Mouse (Mus musculus) monocyte, adult 2 months (primary cell): Measurements from ENCODE around the gene Gabpa.

ENCODE experiments used
- DNase-seq, 2 experiments: peaks; one replicate each; pipeline ENCODE4 v3.0.0; 2022; ENCODE audit warnings: low spot score in 2 of 2, low read depth in 1 of 2

Gabpa gene

GRCm38 (mm10) chr16:84853492-84853891 is 18.8 kb downstream of the Gabpa start:
- no peak for DNase-seq

DNA sequence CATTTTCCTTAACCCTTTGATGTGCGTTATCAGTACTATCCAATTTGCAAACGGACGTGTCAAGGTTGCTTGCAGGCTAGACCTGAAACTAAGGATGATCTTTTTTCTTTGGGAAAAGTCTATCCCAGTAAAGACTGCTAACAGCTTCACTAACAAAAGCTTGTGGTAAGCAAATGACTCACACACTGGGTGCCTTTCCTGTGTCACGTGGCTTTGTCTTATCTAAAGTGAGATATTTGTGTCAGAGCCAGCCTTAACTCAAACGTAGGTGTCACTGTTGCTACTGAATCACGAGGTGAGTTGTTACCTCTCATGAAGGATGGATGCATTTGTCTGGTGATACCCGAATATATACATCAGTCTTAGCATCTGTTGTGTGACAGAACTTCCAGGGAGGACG is 29.9 kb downstream of the Gabpa start:
- no peak for DNase-seq

GRCm38 (mm10) chr16:84873805-84874204 is 39.1 kb downstream of the Gabpa start:
- DNase-seq: no peak

GRCm38 (mm10) chr16:84875012-84875717 is 40.4 kb downstream of the Gabpa start:
- no peak for DNase-seq

DNA sequence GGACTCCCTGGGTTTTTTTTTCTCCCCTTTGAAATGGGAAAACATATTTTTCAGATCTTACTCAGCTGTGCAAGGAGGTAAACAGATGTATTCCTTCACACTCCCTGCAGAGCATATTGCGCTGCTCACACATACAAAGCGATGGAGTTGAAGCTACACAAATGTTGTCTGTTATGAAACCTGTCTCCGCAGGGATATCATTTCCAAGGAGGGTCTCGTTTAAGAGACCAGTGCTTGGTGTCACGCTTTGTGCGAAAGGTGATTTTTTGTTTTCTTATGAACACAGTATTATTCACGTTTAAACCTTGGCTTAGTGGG is 41.0 kb downstream of the Gabpa start:
- DNase-seq: no peak

GRCm38 (mm10) chr16:84876082-84876481 is 41.4 kb downstream of the Gabpa start:
- no peak for DNase-seq

DNA sequence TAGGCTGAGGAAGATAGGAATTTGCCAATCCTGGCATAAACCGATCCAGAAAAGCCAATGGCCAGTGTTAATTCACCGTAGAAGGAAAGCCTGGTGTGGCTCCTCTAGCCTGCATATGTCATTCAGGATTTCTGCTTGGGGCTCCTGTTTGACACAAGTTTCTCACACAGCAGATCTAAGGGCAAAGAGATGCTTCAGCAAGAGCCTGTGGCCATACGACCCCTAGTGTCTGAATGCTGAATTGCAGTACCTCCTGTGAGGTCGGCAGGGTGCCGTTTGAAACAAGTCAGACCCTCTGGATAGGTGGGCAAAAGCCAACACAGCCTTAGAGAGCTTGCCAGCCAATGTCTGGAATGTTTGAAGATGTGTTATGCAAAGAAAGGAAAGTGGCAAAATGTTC is 44.4 kb downstream of the Gabpa start:
- DNase-seq: peak in 1 of 2 experiments; percentile 15

DNA sequence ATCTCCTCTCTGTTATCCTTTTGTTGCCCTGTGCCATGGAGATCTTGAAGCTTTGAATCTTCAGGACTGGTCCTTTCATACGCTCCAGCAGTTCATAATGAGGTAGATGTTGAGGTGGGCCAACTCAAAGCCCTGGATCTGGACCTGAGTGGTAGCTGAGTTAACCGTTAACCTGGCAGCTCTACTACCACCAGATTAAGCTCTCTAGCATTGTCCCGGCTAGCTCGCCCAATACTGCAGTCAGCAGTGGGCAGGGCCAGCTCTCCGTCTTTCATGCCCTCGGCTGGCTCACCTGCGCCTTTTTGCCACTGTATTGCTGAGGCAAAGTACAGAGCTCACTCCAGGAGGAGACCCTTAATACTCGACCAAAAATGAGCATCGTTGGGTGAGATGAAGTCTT is 46.4 kb downstream of the Gabpa start:
- no peak for DNase-seq

- no peak for DNase-seq
These were observed 47.1 kb downstream of the Gabpa start for GRCm38 (mm10) chr16:84881754-84882321.

DNA sequence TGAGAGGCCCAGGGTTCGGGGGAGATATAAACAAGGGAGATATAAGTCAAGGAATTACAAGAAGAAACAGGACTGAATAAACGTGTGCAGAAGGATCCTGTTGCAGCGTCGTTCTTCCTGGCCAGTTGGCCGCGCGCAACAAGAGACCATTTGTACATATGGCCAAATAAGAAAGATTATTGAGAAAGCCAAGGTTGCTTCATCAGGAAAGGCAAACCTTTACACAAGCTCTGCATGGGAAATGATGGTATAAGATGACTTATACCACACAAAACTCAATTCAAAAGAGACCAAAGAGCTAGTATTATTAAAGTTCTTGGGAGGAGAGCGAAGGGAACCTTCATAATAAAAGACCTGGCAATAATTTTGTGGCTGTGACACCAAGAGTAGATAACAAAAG is 49.8 kb downstream of the Gabpa start:
- no peak for DNase-seq

GRCm38 (mm10) chr16:84902995-84903394 is 68.3 kb downstream of the Gabpa start:
- DNase-seq: no peak

GRCm38 (mm10) chr16:84911477-84912165 is 76.9 kb downstream of the Gabpa start:
- no peak for DNase-seq
